Mouse (Mus musculus): ENCODE data around the gene Trpm4. TPM values are rescaled to one million over a fixed set of nuclear protein-coding genes. Genes with fewer than 3 reads are reported as not detected.

The Trpm4 gene
- 22.4 TPM for polyA plus RNA-seq (2017; shearing (Covaris generic))

DNA sequence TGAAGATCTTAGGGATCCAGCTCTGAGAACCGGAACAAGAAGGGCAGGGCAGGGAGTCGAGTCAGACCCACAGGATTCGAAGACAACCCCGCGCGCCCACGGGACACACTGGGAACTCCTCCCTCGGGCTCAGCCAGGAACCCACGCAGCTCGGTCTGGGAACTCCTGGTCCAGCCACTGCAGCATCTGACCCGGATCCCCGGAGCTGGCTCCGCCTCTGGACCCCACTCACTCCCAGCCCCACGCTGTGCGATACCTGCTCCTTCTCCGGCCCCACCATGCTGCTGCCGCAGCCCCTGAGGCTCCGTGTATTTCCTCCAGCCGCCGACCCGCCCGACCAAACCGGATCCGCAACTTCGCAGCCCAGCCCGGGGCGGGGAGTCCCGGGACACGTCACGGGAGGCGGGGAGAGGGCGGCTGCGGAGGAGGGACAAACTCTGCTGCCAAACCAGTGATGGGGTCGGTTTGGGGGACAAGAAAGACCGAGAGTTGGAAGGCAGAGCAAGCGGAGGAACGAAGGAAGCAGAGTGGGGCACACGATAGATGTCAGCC, at the start of gene Trpm4:
Gene Trpm4, minus strand, starts transcription at position 350 of the 552 bp plus-strand sequence.

DNA sequence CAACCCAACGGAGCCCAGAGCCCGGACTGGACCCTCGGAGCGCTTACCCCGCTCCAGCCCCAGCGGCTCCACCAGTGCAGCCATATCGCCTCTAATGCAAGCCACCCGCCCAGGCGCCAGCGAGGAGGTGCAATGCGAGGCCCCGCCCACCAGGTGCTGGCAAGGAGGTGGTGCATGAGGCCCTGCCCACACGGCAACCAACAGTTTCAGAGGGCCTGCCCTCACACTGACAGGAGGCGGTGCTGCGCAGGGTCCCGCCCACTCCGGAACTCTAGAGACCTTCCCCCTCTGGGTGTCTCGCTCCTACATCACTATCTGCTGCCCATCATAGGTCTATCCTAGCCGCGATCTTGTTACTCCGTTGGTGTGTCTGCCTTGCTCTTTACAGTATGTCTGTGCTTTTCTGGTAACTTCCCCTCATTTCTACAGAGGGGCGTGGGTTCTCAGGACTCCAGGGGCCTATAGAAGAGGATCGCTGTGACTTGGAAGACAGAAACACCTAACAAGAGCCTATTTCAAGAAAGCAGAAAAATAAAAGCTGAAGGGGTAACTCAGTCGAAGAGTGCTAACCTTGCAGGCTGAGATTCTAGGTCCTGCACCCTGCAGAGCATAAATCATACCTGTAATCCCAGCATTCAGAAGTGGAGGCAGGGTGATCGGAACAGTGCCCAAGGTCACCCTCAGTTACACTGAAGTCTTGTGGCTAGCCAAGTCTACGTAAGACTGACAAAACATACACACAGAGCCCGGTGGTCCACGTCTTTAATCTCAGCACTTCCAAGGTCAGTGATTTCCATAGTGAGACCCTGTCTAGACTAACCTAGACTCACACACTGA, 37.1 kb upstream of the Trpm4 start, which contains the start of gene Lin7b:
Gene Lin7b, minus strand, starts transcription at position 109 of the 837 bp plus-strand sequence.

DNA sequence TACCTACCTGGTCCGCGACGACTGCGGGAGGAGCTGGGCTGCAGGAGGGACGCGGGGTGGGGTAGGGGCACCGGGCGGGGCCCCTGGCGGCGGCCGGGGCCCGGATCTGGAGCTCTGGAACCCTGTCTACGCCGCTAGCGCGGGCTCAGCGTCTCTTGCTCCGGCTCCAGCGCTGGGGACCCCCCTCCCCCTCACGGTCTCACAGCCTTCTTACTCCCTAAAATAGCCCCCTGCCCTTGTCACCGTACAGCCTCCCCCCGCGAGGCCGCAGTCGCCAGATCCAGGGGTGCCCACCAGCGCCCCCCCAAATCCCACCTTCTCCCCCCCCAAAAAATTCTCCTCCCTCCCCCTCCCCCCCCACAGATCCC, 33.1 kb upstream of the Trpm4 start, which contains the start of gene Ppfia3:
Gene Ppfia3, minus strand, starts transcription at position 368 of the 368 bp plus-strand sequence.

DNA sequence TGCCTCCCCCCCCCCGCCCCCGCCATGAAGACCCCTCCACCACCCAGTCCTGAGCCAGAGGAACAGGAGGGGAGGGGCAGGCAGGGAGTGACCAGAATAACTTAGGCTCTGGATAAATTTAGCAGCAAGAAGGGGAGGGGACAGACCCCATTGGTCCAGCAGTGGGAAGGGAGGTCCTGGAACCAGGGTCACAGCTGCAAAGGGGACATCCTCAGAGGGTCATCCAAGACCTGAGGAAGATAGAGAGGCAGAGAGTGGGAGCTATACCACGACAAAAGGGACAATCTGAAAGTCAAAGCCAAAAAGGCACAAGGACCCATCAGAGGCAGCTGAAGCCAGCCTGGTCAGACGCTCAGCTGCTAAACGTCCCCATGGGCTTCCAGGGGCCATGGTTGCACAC, 1.5 kb upstream of the Trpm4 start, which contains the start of gene Hrc:
Gene Hrc, plus strand, starts transcription at position 235 of the 400 bp plus-strand sequence.

DNA sequence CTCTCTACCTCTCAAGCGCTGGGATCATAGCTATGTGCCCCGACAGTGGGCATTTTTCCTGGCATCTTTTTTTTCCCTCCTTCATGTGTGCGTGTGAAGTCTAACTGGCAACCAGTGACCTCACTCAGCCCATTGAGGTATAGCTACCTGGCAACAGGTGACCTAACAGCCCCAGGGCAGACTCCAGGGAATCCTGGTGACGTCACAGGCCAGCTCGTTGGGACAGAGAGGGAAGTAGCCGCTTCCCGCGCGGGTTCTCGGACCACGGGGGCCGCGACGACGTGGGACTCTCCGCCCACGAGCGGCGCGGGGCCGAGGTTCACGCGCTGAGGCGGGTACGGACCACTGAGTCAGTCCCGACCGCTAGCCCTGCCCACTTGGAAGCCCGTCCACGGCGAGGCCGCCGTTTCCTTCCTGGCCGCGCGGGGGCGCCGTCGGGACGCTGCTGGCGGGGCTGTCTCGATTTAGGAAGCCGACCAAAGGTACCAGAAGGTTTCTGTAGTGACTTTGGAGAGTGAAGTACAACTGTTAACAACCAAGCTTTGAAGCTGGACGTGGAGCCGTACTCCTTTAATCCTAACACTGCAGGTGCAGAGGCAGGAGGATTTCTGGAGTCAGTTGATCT, 56.3 kb downstream of the Trpm4 start, which contains the start of gene Slc6a21:
Gene Slc6a21, plus strand, starts transcription at position 378 of the 625 bp plus-strand sequence.

Other genes with a start within 250 kb of the Trpm4 start
- 159 TPM for gene Rcn3, start 241.6 kb downstream of the Trpm4 start, polyA plus RNA-seq (2017; shearing (Covaris generic))
- 6.5 TPM for gene Fcgrt, start 229.9 kb downstream of the Trpm4 start, polyA plus RNA-seq (2017; shearing (Covaris generic))
- 2,486 TPM for gene Rps11, start 209.3 kb downstream of the Trpm4 start, polyA plus RNA-seq (2017; shearing (Covaris generic))
- gene Rpl13a, start 205.0 kb downstream of the Trpm4 start, polyA plus RNA-seq (2017; shearing (Covaris generic)): 2,118 TPM
- gene Gm45713, start 197.5 kb downstream of the Trpm4 start, polyA plus RNA-seq (2017; shearing (Covaris generic)): not detected
- gene Flt3l, start 197.3 kb downstream of the Trpm4 start, polyA plus RNA-seq (2017; shearing (Covaris generic)): 225 TPM
- gene Pih1d1, start 179.5 kb downstream of the Trpm4 start, polyA plus RNA-seq (2017; shearing (Covaris generic)): 59.5 TPM
- 70.8 TPM for gene Aldh16a1, start 179.2 kb downstream of the Trpm4 start, polyA plus RNA-seq (2017; shearing (Covaris generic))
- gene Slc17a7, start 169.8 kb downstream of the Trpm4 start, polyA plus RNA-seq (2017; shearing (Covaris generic)): not detected
- gene Gfy, start 154.2 kb downstream of the Trpm4 start, polyA plus RNA-seq (2017; shearing (Covaris generic)): not detected
- not detected for gene Pth2, start 152.8 kb downstream of the Trpm4 start, polyA plus RNA-seq (2017; shearing (Covaris generic))
- 0.26 TPM for gene Ccdc155, start 128.9 kb downstream of the Trpm4 start, polyA plus RNA-seq (2017; shearing (Covaris generic))
- gene Dkkl1, start 121.6 kb downstream of the Trpm4 start, polyA plus RNA-seq (2017; shearing (Covaris generic)): 23.5 TPM
- gene Tead2, start 118.0 kb downstream of the Trpm4 start, polyA plus RNA-seq (2017; shearing (Covaris generic)): 1.8 TPM
- gene Cd37, start 94.7 kb downstream of the Trpm4 start, polyA plus RNA-seq (2017; shearing (Covaris generic)): 675 TPM
- gene Slc6a16, start 92.7 kb downstream of the Trpm4 start, polyA plus RNA-seq (2017; shearing (Covaris generic)): not detected
- gene Slc6a21, start 56.3 kb downstream of the Trpm4 start, polyA plus RNA-seq (2017; shearing (Covaris generic)): not detected
- not detected for gene Hrc, start 1.5 kb upstream of the Trpm4 start, polyA plus RNA-seq (2017; shearing (Covaris generic))
- not detected for gene Ppfia3, start 33.2 kb upstream of the Trpm4 start, polyA plus RNA-seq (2017; shearing (Covaris generic))
- gene Lin7b, start 36.8 kb upstream of the Trpm4 start, polyA plus RNA-seq (2017; shearing (Covaris generic)): not detected
- 227 TPM for gene Snrnp70, start 62.0 kb upstream of the Trpm4 start, polyA plus RNA-seq (2017; shearing (Covaris generic))
- gene Kcna7, start 71.9 kb upstream of the Trpm4 start, polyA plus RNA-seq (2017; shearing (Covaris generic)): not detected
- 0.78 TPM for gene Ntf5, start 79.9 kb upstream of the Trpm4 start, polyA plus RNA-seq (2017; shearing (Covaris generic))
- gene Lhb, start 87.0 kb upstream of the Trpm4 start, polyA plus RNA-seq (2017; shearing (Covaris generic)): not detected
- gene Gys1, start 101.1 kb upstream of the Trpm4 start, polyA plus RNA-seq (2017; shearing (Covaris generic)): 18.4 TPM
- 64.0 TPM for gene Ruvbl2, start 104.3 kb upstream of the Trpm4 start, polyA plus RNA-seq (2017; shearing (Covaris generic))
- gene Ftl1, start 126.1 kb upstream of the Trpm4 start, polyA plus RNA-seq (2017; shearing (Covaris generic)): 2,222 TPM
- gene Bax, start 133.1 kb upstream of the Trpm4 start, polyA plus RNA-seq (2017; shearing (Covaris generic)): 253 TPM
- 1.0 TPM for gene Tulp2, start 148.1 kb upstream of the Trpm4 start, polyA plus RNA-seq (2017; shearing (Covaris generic))
- not detected for gene Gm45808, start 153.0 kb upstream of the Trpm4 start, polyA plus RNA-seq (2017; shearing (Covaris generic))
- 0.95 TPM for gene Dhdh, start 155.0 kb upstream of the Trpm4 start, polyA plus RNA-seq (2017; shearing (Covaris generic))
- gene Nucb1, start 176.6 kb upstream of the Trpm4 start, polyA plus RNA-seq (2017; shearing (Covaris generic)): 310 TPM
- gene Ppp1r15a, start 192.5 kb upstream of the Trpm4 start, polyA plus RNA-seq (2017; shearing (Covaris generic)): 57.1 TPM
- gene Plekha4, start 192.6 kb upstream of the Trpm4 start, polyA plus RNA-seq (2017; shearing (Covaris generic)): 0.71 TPM
- gene Hsd17b14, start 221.1 kb upstream of the Trpm4 start, polyA plus RNA-seq (2017; shearing (Covaris generic)): 1.6 TPM
- 68.4 TPM for gene Bcat2, start 236.4 kb upstream of the Trpm4 start, polyA plus RNA-seq (2017; shearing (Covaris generic))

Data from inflammation-experienced regulatory T-cells, adult 16 weeks (primary cell).